Mouse (Mus musculus) erythroblast, embryonic 14.5 days (primary cell): ENCODE results near the gene Vash1. TPM values are rescaled to one million over a fixed set of nuclear protein-coding genes. Genes with fewer than 3 reads are reported as not detected.

Source experiments
- H3K27me3 ChIP-seq: 2 replicates; pipeline ENCODE4 v1.6.1; 2012; ENCODE audit warnings: inconsistent platforms; ENCODE audit not compliant: control insufficient read depth
- H3K36me3 ChIP-seq: 2 replicates; pipeline ENCODE4 v1.6.1; 2012; ENCODE audit warnings: mild to moderate bottlenecking, inconsistent platforms; ENCODE audit not compliant: control insufficient read depth
- H3K4me1 ChIP-seq: 2 replicates; pipeline ENCODE4 v1.6.1; 2012; ENCODE audit warnings: inconsistent platforms; ENCODE audit not compliant: control insufficient read depth
- H3K4me3 ChIP-seq: replicated peaks from 2 replicates; pipeline ENCODE3; 2012; ENCODE audit warnings: moderate library complexity, mild to moderate bottlenecking, inconsistent platforms
- H3K9me3 ChIP-seq: 2 replicates; pipeline ENCODE4 v1.6.1; 2012; ENCODE audit warnings: low read length, inconsistent platforms, mixed read lengths; ENCODE audit not compliant: control insufficient read depth
- GATA1 ChIP-seq: IDR thresholded peaks from 2 replicates; pipeline ENCODE4 v1.6.1; 2012; ENCODE audit warnings: low read length, inconsistent platforms, mixed read lengths
- TAL1 ChIP-seq: IDR thresholded peaks from 3 replicates; pipeline ENCODE4 v1.6.1; 2012; ENCODE audit warnings: low read length, inconsistent platforms, mixed read lengths
- polyA plus RNA-seq: library from polyadenylated mRNA; stranded (reverse); fragments of >175 nt; gene quantifications from 2 replicates; pipeline ENCODE4 v1.2.3, GENCODE M21; 2012

The Vash1 gene
- polyA plus RNA-seq, 1 experiment: not detected

GRCm38 (mm10) chr12:86651301-86651860 lies 27.1 kb upstream of the Vash1 start:
- Histone ChIP-seq H3K27me3 (no peaks in the 10 kb centered on the region), H3K36me3 (no peaks in the 10 kb centered on the region), H3K4me1 (no peaks in the 10 kb centered on the region), H3K9me3 (no peaks in the 10 kb centered on the region), H3K4me3 (no peak overlapping the region)
- no peak for TF ChIP-seq TAL1

GRCm38 (mm10) chr12:86652570-86653041 lies 25.9 kb upstream of the Vash1 start:
- no peaks in the 10 kb centered on the region for H3K27me3 ChIP-seq
- H3K9me3 ChIP-seq: no peaks in the 10 kb centered on the region
- H3K36me3 ChIP-seq: no peaks in the 10 kb centered on the region
- H3K4me3 ChIP-seq: no peak overlapping the region
- TF ChIP-seq GATA1: no peak
- TF ChIP-seq TAL1: no peak
- no peaks in the 10 kb centered on the region for H3K4me1 ChIP-seq

- Histone ChIP-seq H3K36me3 (no peaks in the 10 kb centered on the region), H3K27me3 (no peaks in the 10 kb centered on the region), H3K4me1 (no peaks in the 10 kb centered on the region), H3K9me3 (no peaks in the 10 kb centered on the region), H3K4me3 (no peak overlapping the region)
- no peak for TF ChIP-seq TAL1
- no peak for TF ChIP-seq GATA1
Observed at GRCm38 (mm10) chr12:86659447-86659968, 19.0 kb upstream of the Vash1 start.

- Histone ChIP-seq H3K27me3 (no peaks in the 10 kb centered on the region), H3K4me3 (no peak overlapping the region)
- TF ChIP-seq GATA1 (no peak), TAL1 (no peak)
Observed at GRCm38 (mm10) chr12:86660466-86660865, 18.0 kb upstream of the Vash1 start.

GRCm38 (mm10) chr12:86665656-86666055 lies 12.8 kb upstream of the Vash1 start:
- TF ChIP-seq TAL1: no peak
- TF ChIP-seq GATA1: no peak
- Histone ChIP-seq H3K9me3 (no peaks in the 10 kb centered on the region), H3K27me3 (no peaks in the 10 kb centered on the region), H3K36me3 (no peaks in the 10 kb centered on the region), H3K4me1 (no peaks in the 10 kb centered on the region), H3K4me3 (no peak overlapping the region)

More at GRCm38 (mm10) chr12:86660466-86660865, 18.0 kb upstream of the Vash1 start:
- Histone ChIP-seq H3K4me1 (no peaks in the 10 kb centered on the region), H3K36me3 (no peaks in the 10 kb centered on the region), H3K9me3 (no peaks in the 10 kb centered on the region)

GRCm38 (mm10) chr12:86668404-86668803 lies 10.1 kb upstream of the Vash1 start:
- H3K27me3 ChIP-seq: no peaks in the 10 kb centered on the region
- H3K4me3 ChIP-seq: no peak overlapping the region
- no peaks in the 10 kb centered on the region for H3K4me1 ChIP-seq
- no peak for TF ChIP-seq TAL1
- no peak for TF ChIP-seq GATA1
- no peaks in the 10 kb centered on the region for H3K36me3 ChIP-seq
- H3K9me3 ChIP-seq: no peaks in the 10 kb centered on the region

GRCm38 (mm10) chr12:86672105-86672504 lies 6.4 kb upstream of the Vash1 start:
- no peak for TF ChIP-seq TAL1
- TF ChIP-seq GATA1: no peak
- no peaks in the 10 kb centered on the region for H3K27me3 ChIP-seq
- H3K9me3 ChIP-seq: no peaks in the 10 kb centered on the region
- H3K4me3 ChIP-seq: no peak overlapping the region
- H3K36me3 ChIP-seq: no peaks in the 10 kb centered on the region
- H3K4me1 ChIP-seq: no peaks in the 10 kb centered on the region

DNA sequence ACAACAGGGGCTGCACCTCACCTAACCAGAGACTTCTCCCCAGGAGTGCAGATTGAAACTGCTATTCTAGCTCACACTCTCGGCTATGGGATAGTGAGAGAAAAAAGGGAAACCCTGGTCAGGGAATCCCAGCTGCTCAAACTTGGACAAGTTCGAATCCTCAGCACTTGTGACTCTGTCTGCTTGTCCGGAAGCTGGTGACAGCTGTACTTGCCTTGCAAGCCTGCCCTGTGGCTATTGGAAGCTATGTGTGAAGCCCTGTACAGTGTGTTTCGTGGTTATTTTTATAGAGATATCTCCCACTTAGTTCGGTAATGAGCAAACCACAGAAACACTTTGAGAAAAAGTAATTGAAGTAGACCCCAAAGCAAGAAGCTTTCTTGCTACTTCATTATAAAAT lies 6.0 kb upstream of the Vash1 start:
- TF ChIP-seq TAL1: no peak
- TF ChIP-seq GATA1: no peak
- H3K36me3 ChIP-seq: no peaks in the 10 kb centered on the region
- H3K4me3 ChIP-seq: no peak overlapping the region
- H3K9me3 ChIP-seq: no peaks in the 10 kb centered on the region
- H3K4me1 ChIP-seq: no peaks in the 10 kb centered on the region
- H3K27me3 ChIP-seq: peaks cover 2% of the 10 kb centered on the region

GRCm38 (mm10) chr12:86679546-86679930 lies 1.0 kb downstream of the Vash1 start:
- peaks cover 5% of the 10 kb centered on the region for H3K4me1 ChIP-seq
- no peaks in the 10 kb centered on the region for H3K9me3 ChIP-seq
- peak overlapping the region; percentile 53 for H3K4me3 ChIP-seq
- H3K27me3 ChIP-seq: peaks cover 36% of the 10 kb centered on the region
- H3K36me3 ChIP-seq: no peaks in the 10 kb centered on the region
- TF ChIP-seq GATA1: no peak
- no peak for TF ChIP-seq TAL1
